Mouse (Mus musculus) spleen, adult 2 months (tissue): ENCODE data around the gene Trim47.

Experiments
- CTCF ChIP-seq: fragments of 200-500 bp; IDR thresholded peaks from 2 replicates; pipeline ENCODE4 v1.5.1; 2011; ENCODE audit warnings: mild to moderate bottlenecking, inconsistent platforms; ENCODE audit not compliant: insufficient read depth, insufficient read length, insufficient replicate concordance; ENCODE audit errors: extremely low read depth
- POLR2A ChIP-seq: fragments of 200-500 bp; IDR thresholded peaks from 2 replicates; pipeline ENCODE4 v1.6.1; 2011; ENCODE audit warnings: low read depth, low read length, inconsistent platforms

GRCm38 (mm10) chr11:116091591-116091990, 35.4 kb downstream of the Trim47 start:
- TF ChIP-seq POLR2A (no peak), CTCF (no peak)
